Comparison of ENCODE assay signal across 17 mouse cellular contexts in genomic region chr17:45941890-45942375, GRCm38 (mm10).
"Had no signal": no experiment of that assay in that cellular context is flagged by ENCODE, and none has a peak within 500 bp of the region (broad histone marks: within the 10 kb centered on the region; RNA-seq: fewer than 3 reads in every experiment).

No protein-coding gene starts in this region.

- H3K27me3 ChIP-seq: heart, embryonic 12.5 days; hindbrain, embryonic 13.5 days; hindbrain, embryonic 15.5 days; limb, embryonic 12.5 days; liver, embryonic 13.5 days had no signal

- DNase-seq: gastrocnemius, adult 2 months; gastrocnemius, postnatal 10 days; gastrocnemius, postnatal 25 days; heart, adult 18-20 months; heart, postnatal 10 days; kidney, adult 18-20 months; kidney, adult 8-10 months; kidney, postnatal 10 days; kidney, postnatal 36 days; liver; liver, embryonic 13.5 days had no signal

- ATAC-seq: hindbrain, postnatal 0 days; intestine, embryonic 16.5 days had no signal
